Mouse (Mus musculus) heart, postnatal 10 days (tissue): ENCODE measurements at regions not wholly inside any gene's neighbourhood (a gene's known extent, or its start where the extent isn't known, plus 50 kb on each side); places are given as distances from the start of the nearest gene placed in this dataset.

Source experiments
- DNase-seq, 2 experiments: peaks; one replicate each; pipeline ENCODE4 v3.0.0; 2021
- intact Hi-C: fragments of 180-260 bp; cut with DNase I; formaldehyde crosslinking; loops from one replicate; pipeline ENCODE4 v1.15.1; 2025

DNA sequence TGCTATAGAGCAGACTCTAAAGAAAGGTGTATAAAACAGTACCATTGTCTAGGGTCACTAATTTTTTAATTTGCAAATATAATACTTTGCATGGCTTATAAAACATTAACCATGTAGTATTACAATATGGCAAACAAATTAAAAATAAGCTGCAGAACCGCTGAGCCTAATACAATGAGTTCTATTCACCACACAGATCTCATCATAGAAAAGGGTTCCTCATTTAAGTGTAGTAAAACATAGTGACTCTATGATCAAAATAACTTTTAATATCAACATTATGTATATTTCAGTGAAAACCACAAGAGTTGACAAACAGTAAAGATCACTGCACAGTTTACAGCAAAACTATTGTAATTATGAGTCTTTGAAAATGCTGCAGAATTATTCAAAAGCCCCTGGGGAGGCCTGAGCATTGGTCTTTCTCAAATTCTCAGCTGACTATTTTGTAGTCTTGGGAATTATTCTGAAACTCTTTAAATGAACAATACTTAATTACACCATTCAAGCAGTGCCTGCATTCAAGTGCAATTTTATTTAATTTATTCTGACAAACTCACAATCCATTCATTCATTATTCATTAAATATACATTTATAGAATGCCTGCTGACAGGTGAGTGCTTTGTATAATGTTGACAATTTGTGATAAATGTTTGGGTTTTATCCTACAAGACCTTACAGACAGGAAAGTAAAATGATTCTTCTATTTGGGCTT, 60.3 kb downstream of the Pcdh20 start:
- intact Hi-C loops, result no loop called here
- no peak for DNase-seq

DNA sequence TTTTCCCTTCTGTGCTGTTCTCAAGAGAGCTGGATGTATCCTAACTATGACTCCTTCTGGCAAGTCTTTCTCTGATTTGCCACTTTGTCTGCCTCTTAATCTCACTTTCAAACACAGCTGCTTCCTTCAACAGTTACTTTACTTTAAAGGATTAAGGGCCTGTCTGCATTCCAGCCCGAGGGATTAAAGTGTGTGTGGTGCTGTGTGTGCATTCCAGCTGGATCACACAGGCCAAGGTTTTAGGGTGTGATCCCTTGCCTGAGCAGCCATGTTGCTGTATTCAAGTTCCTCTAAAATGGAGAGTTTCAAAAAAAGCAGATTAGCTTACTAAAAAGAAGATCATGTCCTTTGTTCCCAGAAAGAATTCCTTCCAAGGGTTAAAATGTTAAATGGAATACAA, 71.9 kb downstream of the Pcdh20 start:
- no peak for DNase-seq
- intact Hi-C loops, result no loop called here

DNA sequence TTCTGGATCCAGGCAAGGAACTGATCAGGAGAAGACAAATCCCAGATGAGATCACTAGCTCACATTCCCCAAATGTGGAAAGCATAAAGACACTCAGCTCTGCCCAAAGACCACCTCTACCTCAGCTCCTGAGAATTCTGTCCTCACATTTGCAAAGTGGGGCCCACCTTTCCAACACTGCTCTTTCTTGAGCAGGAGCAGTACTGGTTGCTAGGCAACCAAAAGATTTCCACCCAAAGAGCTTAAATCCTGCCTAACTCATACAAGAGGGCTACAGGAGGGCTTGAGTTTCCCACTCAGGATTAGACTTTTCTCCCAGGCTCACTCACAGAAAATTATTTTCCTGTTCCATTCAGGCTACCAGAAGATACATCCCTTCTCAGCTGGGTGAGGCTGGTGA, 74.0 kb downstream of the Pcdh20 start:
- no peak for DNase-seq
- intact Hi-C loops, result no loop called here

DNA sequence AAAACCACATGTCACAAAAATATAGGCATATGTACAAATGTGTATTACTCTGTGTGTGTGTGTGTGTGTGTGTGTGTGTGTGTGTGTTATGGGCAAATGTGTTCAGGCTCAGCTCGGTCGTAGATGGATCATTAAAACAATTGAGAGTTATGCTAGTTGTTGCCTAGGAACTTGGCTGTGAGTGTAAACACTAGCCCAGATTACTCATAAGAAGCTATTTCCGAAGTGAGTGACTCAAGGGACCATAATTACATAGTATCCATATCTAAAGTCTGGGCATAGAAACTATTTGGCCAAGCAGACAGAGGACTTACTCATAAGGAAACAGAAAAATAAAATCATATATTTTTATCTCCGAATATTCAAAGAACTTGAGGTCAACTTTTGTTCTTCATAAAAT, 76.2 kb downstream of the Pcdh20 start:
- intact Hi-C loops, result no loop called here
- no peak for DNase-seq

DNA sequence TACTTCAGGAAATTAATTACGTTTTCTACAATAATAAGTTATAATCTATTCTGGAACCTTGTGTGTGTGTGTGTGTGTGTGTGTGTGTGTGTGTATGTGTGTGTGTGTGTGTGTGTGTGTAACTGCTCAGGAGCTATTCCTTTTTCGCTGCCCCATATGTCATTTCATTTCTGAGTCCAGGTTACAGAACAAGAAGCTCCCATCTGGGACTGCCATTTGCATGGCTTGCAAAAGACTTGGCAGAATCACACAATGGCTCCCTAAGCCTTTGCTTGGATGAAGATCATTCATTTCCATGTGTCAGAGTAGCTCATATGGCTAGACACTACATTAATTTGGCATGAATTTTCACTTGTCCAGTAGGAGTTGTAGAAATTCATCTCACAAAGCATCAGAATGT, 86.6 kb downstream of the Pcdh20 start:
- intact Hi-C loops, result no loop called here
- no peak for DNase-seq

DNA sequence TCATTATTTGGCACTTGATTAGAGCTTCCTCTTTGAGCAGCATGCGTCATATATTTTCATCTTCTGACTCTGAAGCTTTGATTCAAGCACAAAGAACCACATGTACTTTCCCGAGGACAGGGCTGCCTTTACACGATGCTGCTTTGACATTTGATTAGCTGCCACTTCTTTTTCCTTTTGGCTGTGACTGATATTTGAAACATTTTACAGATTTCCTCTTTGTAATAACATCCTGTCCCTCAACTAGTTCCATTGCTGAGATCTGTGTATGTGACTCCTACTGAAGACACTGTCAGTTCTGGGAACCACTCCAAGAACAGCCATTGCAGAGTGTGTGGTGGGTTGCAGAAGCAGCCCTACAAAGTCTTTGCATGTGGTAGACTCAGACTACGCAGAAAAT, 124.0 kb downstream of the Pcdh20 start:
- intact Hi-C loops, result no loop called here
- DNase-seq, result peak; percentile 31 to 41

DNA sequence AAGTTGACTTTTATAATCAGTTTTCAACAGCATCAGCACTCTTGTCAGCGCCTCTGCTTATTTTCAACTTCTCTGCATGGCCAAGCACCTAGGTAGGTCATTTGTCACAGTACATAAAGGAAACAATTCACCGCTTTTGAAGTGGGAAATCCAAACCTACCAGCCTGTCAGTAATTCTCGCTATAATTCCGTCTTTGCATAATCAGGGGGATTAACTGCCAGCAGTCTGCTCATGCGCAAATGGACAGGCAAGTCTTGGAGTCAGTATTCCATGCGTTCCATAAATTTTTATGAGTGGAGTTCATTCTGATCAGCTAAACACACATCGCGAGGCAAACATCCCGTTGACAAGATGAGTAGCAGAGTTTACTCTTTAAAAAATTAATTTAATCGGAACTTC, 133.9 kb downstream of the Pcdh20 start:
- DNase-seq, result no peak
- intact Hi-C loops, result no loop called here

DNA sequence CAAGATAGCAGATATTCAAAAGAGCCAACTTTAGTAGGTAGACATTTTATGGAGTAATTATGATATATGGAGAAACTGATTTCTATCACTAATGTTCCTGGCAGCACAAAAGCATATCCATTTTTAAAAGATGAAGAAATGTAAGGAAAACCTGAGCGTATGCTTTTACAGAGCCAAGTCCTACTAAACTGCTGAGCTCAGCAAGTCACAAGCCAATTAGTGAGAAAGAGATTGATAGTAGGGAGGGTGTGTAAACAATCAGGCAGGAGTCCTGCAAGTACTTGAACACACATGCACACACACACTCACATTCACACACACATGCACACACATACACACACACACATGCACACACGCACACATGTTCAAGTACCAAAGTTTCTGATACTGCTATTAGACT, 140.6 kb downstream of the Pcdh20 start:
- intact Hi-C loops, result no loop called here
- no peak for DNase-seq

DNA sequence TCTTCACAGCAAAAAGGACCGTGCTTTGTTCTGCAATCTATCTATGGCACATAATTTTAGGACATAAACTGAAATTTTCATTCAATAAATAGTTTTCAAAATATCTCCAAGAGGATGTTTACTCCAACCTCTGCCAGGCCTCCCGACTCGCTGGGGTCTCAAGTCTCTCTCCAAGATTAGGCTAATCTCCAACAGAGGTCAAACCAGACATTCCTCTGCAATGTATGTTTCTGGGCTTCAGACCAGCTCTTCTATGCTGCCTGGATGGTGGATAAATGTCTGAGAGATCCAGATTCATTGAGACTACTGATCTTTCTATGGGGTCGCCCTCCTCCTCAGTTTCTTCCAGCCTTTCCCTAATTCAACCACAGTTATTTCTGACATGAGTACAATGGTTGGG, 144.8 kb downstream of the Pcdh20 start:
- DNase-seq, result no peak
- intact Hi-C loops, result no loop called here

DNA sequence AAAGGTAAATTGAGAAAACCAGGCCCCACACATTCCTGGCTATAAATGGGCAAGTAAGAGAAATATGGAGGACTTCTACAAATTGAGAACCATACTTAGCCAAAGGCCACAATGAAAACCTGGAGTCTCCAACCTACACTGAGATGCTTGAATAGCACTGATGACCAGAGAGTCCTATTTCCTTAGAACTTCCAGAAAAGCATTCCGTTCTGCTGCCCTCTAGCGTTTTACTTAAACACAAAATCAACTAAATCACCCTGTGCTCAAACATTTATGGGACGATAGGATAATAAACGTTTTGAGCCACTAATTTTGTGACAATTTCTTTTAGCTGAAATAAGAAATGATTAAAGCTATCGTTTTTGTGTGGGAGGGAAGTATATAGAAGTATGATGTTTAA, 192.9 kb downstream of the Pcdh20 start:
- intact Hi-C loops, result loop anchor here (5.0 kb wide), 1 partner anchor 816 kb away; no protein-coding TSS in a partner anchor
- peak in 1 of 2 experiments; percentile 4 for DNase-seq

DNA sequence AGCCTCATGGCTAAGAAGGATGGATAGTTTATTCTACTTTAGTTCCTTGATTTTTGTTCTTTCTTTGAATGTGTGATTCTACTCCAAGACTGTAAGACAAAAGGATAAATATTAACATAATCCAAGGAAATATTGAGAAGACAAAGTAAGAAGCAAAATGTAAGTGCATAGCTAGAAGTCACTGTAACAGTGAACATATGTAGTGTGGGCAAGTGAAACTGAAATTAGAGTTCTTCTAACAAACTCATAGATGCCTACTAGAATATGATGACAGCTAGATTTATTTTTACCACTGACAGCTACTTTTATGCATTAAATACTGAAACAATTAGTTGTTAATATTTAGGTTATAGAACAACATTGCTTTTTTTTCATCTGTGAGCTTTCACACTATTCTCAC, 206.4 kb downstream of the Pcdh20 start:
- no peak for DNase-seq
- intact Hi-C loops, result no loop called here

DNA sequence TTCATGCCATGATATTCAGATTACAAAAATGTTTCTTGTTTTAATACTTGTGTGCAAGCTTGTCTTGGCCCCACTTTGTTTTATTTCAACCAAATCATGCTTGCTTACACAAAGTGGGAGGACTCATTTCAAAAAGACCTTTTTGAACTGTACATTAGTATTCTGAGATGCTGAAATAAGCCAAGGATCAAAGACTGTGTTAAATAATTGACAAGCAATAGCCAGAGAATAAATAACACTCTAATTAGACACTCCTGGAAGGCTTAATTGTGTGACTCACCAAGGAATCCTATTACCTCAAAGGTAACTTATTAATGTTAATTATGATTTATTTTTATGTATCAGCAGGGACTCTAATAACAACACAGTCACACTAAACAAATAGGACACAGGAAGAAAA, 212.2 kb downstream of the Pcdh20 start:
- DNase-seq, result no peak
- intact Hi-C loops, result no loop called here

DNA sequence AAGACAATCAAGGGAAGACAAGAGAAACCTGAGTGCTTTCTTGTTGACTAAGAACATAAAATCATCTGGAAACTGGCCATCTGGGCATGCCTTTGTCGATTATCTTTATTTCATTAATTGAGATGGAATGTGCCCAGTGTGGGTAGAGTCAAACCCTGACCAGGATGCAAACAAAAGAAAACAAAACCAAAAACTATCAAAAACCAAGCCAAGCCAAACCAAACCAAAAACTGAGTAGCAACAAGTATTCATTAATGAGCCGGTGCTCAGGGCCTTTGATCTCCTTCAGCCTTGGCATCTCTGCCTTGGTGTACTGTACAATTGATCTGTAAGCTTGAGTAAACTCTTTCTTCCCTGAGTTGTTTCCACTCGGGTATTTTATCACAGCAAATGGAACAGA, 216.1 kb downstream of the Pcdh20 start:
- intact Hi-C loops, result no loop called here
- no peak for DNase-seq
